Mouse (Mus musculus) liver, embryonic 14.5 days (tissue): Measurements from ENCODE around the gene Ier3.

ENCODE experiments used
- CTCF ChIP-seq: IDR thresholded peaks from 2 replicates; pipeline ENCODE4 v1.5.1; 2016; ENCODE audit warnings: antibody characterized with exemption, low read depth, control low read depth
- EP300 ChIP-seq: IDR thresholded peaks from 2 replicates; pipeline ENCODE4 v1.6.1; 2016; ENCODE audit warnings: antibody characterized with exemption, low read depth

GRCm38 (mm10) chr17:35812736-35813135 lies 8.7 kb upstream of the Ier3 start:
- no peak for TF ChIP-seq CTCF
- TF ChIP-seq EP300, result no peak
